ENCODE assay signal across 8 mouse cellular contexts in the genomic region with DNA sequence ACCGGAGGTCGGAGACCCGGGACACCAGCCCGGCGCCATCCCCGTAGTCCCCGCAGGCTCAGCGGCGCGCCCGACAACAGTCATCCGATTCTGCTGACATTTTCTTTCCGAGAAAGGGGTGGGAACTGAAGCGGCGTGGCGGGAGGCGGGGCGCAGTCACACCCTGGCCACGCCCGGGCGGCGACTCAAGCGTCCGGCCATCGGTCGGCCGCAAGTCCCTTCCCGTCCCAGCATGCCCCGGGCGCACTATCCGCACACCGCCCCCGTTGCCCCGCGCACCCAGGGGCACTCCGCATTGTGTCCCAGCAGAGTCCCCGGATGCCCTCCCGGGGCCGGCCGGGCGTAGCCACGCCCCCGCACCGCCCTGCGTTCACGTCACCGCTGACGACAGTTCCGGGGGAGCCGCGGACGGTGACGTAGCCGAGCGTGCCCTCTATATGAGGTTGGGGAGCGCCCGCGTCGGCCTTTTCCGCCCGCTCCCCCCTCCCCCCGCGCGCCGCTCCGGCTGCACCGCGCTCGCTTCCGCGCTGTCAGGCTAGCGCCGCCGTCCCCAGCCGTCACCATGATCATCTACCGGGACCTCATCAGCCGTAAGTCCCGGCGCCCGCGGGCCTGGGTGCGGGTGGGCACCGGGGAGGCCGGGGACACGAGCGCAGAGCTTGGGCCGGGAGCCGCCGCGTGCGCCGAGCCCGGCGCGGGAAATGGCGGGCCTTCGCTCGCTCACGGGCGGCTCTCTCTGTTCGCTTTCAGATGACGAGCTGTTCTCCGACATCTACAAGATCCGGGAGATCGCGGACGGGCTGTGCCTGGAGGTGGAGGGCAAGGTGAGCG. TPM values are rescaled to one million over a fixed set of nuclear protein-coding genes. Genes with fewer than 3 reads are reported as not detected.
DNase-seq lines count a peak whose midpoint lies in the region; ATAC-seq lines count a peak whose summit lies in the region.

Gene Tpt1 (plus strand): TSS at position 227 of the 831 bp plus-strand sequence.

- WGBS in heart, embryonic 14.5 days: under 1% methylated on average over 97 of the region's 108 CpGs
- under 1% methylated on average over 107 of the region's 108 CpGs for WGBS in liver, embryonic 13.5 days (ENCODE audit: insufficient replicate concordance)
- WGBS in stomach, embryonic 16.5 days: under 1% methylated on average over 100 of the region's 108 CpGs

- H3K4me3 ChIP-seq in heart, embryonic 14.5 days (ENCODE audit: control insufficient read depth in 1 of 2, insufficient read depth in 1 of 2, low read depth in 1 of 2, low read length in 2 of 2): peak within 1 kb of the TSS; percentile 94 to 95
- H3K4me3 ChIP-seq in liver, embryonic 13.5 days (replicated peaks): peak within 1 kb of the TSS; percentile 97
- peak within 1 kb of the TSS; percentile 88 for H3K4me3 ChIP-seq in stomach, embryonic 16.5 days (replicated peaks; ENCODE audit: low read length)

- H3K4me2 ChIP-seq in heart, embryonic 14.5 days (ENCODE audit: low read length): peak within 1 kb of the TSS; percentile 85
- H3K4me2 ChIP-seq in liver, embryonic 13.5 days: peak within 1 kb of the TSS; percentile 82
- peak within 1 kb of the TSS; percentile 88 for H3K4me2 ChIP-seq in stomach, embryonic 16.5 days (ENCODE audit: low read depth, low read length)

- H3K4me1 ChIP-seq in heart, embryonic 14.5 days (ENCODE audit: control insufficient read depth in 2 of 2, insufficient read depth in 2 of 2, low read length in 2 of 2): peaks cover 8 to 32% of the 10 kb centered on the region in 2 experiments; a peak in 3 of 4 replicates
- H3K4me1 ChIP-seq in liver, embryonic 13.5 days (replicated peaks): peaks cover 41% of the 10 kb centered on the region
- peaks cover 8% of the 10 kb centered on the region; the same call in 1 of the 2 replicates for H3K4me1 ChIP-seq in stomach, embryonic 16.5 days (ENCODE audit: control insufficient read depth, insufficient read depth, low read length)

- ATAC-seq in CD4-positive, CD25-positive, alpha-beta regulatory T cell, adult 4 months: peak; percentile 87
- ATAC-seq in heart, embryonic 14.5 days (ENCODE audit: insufficient number of reproducible peaks, insufficient read depth, low FRiP score, low read depth): peak; percentile 97
- ATAC-seq in liver, embryonic 13.5 days (ENCODE audit: low read depth): peak; percentile 94
- ATAC-seq in stomach, embryonic 16.5 days (ENCODE audit: insufficient read depth, low FRiP score): peak; percentile 98

- H3K36me3 ChIP-seq in heart, embryonic 14.5 days (ENCODE audit: control insufficient read depth, insufficient read depth, low read length): peaks cover 39% of the 10 kb centered on the region
- H3K36me3 ChIP-seq in liver, embryonic 13.5 days: peaks cover 39% of the 10 kb centered on the region
- peaks cover 25% of the 10 kb centered on the region for H3K36me3 ChIP-seq in stomach, embryonic 16.5 days (ENCODE audit: control insufficient read depth, insufficient read depth, low read length)

- no peaks in the 10 kb centered on the region for H3K9me3 ChIP-seq in heart, embryonic 14.5 days (ENCODE audit: control insufficient read depth, low read length)
- H3K9me3 ChIP-seq in liver, embryonic 13.5 days (replicated peaks): no peaks in the 10 kb centered on the region
- H3K9me3 ChIP-seq in stomach, embryonic 16.5 days (replicated peaks; ENCODE audit: control insufficient read depth, low read length): no peaks in the 10 kb centered on the region

- H3K9ac ChIP-seq in heart, embryonic 14.5 days (ENCODE audit: low read length): peak within 1 kb of the TSS; percentile 99
- peak within 1 kb of the TSS; percentile 98 for H3K9ac ChIP-seq in liver, embryonic 13.5 days
- H3K9ac ChIP-seq in stomach, embryonic 16.5 days (ENCODE audit: low read length): peak within 1 kb of the TSS; percentile 99

- peak within 1 kb of the TSS; percentile 95 to 99 for H3K27ac ChIP-seq in heart, embryonic 14.5 days (replicated peaks in 1 of 2; ENCODE audit: control insufficient read depth in 1 of 2, insufficient read depth in 1 of 2, low read depth in 2 of 2, low read length in 2 of 2)
- peak within 1 kb of the TSS; percentile 99 for H3K27ac ChIP-seq in liver, embryonic 13.5 days
- H3K27ac ChIP-seq in stomach, embryonic 16.5 days (ENCODE audit: low read length): peak within 1 kb of the TSS; percentile 98

- DNase-seq in c-Kit-negative CD71-positive TER-119-positive erythroid progenitor cells, embryonic 14.5 days (ENCODE audit: low read depth, low spot score): peak; percentile 93
- peak; percentile 88 for DNase-seq in fibroblast of lung, adult 2 months (ENCODE audit: low read depth)
- DNase-seq in kidney, postnatal 14 days: peak; percentile 99
- peak; percentile 99 for DNase-seq in liver, embryonic 13.5 days
- DNase-seq in neural tube, embryonic 10.5 days (ENCODE audit: extremely low spot score, low spot score): peak; percentile 100

- no peaks in the 10 kb centered on the region for H3K27me3 ChIP-seq in heart, embryonic 14.5 days (ENCODE audit: control insufficient read depth, insufficient read depth, low read length)
- H3K27me3 ChIP-seq in liver, embryonic 13.5 days: no peaks in the 10 kb centered on the region
- H3K27me3 ChIP-seq in stomach, embryonic 16.5 days (ENCODE audit: control insufficient read depth, insufficient read depth, low read length): no peaks in the 10 kb centered on the region

RNA-seq across cellular contexts. Expression of gene Tpt1, which starts in this region (rescaled TPM):
- polyA plus RNA-seq in CD4-positive, CD25-positive, alpha-beta regulatory T cell, adult 4 months (2017; shearing (Covaris generic)): 1,000 to 10,000 TPM; 1,301 to 2,015 TPM
- 1,091 and 1,152 TPM in 2 replicates for polyA plus RNA-seq in heart, embryonic 14.5 days (2014; fragmentation: Nextera tagmentation; extraction: Ambion mirVana)
- polyA plus RNA-seq in liver, embryonic 13.5 days (2015; fragmentation: Nextera tagmentation; extraction: Ambion mirVana): 680 and 730 TPM in 2 replicates
- 794 and 1,006 TPM in 2 replicates for polyA plus RNA-seq in stomach, embryonic 16.5 days (2015; fragmentation: Nextera tagmentation; extraction: Ambion mirVana)

Comparison
In these comparisons a context has a peak if more than half of its experiments do, and no peak if none do; other contexts are left out.
1. Peak in every context shown above with its lines: DNase-seq, ATAC-seq, H3K4me3 ChIP-seq and H3K27ac ChIP-seq.